Mouse (Mus musculus) ES-Bruce4 (cell line): ENCODE results near the gene Cfb. TPM values are rescaled to one million over a fixed set of nuclear protein-coding genes. Genes with fewer than 3 reads are reported as not detected.

Source experiments
- H3K27ac ChIP-seq: 2 replicates; pipeline ENCODE4 v1.5.1; 2012; ENCODE audit warnings: low read length, inconsistent platforms; ENCODE audit not compliant: insufficient read depth
- H3K27me3 ChIP-seq: 2 replicates; pipeline ENCODE4 v1.6.1; 2012; ENCODE audit warnings: mild to moderate bottlenecking, low read length, inconsistent platforms; ENCODE audit not compliant: control insufficient read depth, poor library complexity, insufficient read depth, severe bottlenecking
- H3K36me3 ChIP-seq: 2 replicates; pipeline ENCODE4 v1.6.1; 2012; ENCODE audit warnings: inconsistent platforms, mild to moderate bottlenecking, low read length, moderate library complexity; ENCODE audit not compliant: control insufficient read depth, poor library complexity, insufficient read depth, severe bottlenecking
- H3K4me1 ChIP-seq: one replicate; pipeline ENCODE4 v1.8.1; 2011; ENCODE audit warnings: low read length; ENCODE audit not compliant: control insufficient read depth, insufficient read depth
- H3K4me3 ChIP-seq: 2 replicates; pipeline ENCODE4 v1.5.1; 2011; ENCODE audit warnings: low read depth, mild to moderate bottlenecking, low read length
- H3K9ac ChIP-seq: 2 replicates; pipeline ENCODE4 v1.6.1; 2012; ENCODE audit warnings: low read depth, mild to moderate bottlenecking, inconsistent platforms; ENCODE audit not compliant: poor library complexity, severe bottlenecking
- H3K9me3 ChIP-seq: replicated peaks from 2 replicates; pipeline ENCODE4 v1.6.1; 2012; ENCODE audit warnings: mild to moderate bottlenecking, low read length, inconsistent platforms; ENCODE audit not compliant: control insufficient read depth, poor library complexity, insufficient read depth, severe bottlenecking
- CTCF ChIP-seq: IDR thresholded peaks from one replicate; pipeline ENCODE4 v1.8.1; 2011; ENCODE audit warnings: low read depth, low read length
- EP300 ChIP-seq: IDR thresholded peaks from 2 replicates; pipeline ENCODE4 v1.6.1; 2011; ENCODE audit warnings: low read depth, low read length; ENCODE audit not compliant: insufficient read depth
- POLR2A ChIP-seq: IDR thresholded peaks from one replicate; pipeline ENCODE4 v1.8.1; 2011; ENCODE audit warnings: low read length; ENCODE audit not compliant: insufficient read depth
- polyA plus RNA-seq: library from polyadenylated mRNA; stranded (reverse); fragments of >200 nt; gene quantifications from 2 replicates; pipeline ENCODE4 v1.2.4, GENCODE M21; 2011; ENCODE audit warnings: low read depth; ENCODE audit not compliant: missing spikeins, insufficient read depth, insufficient read length

Gene Cfb
- polyA plus RNA-seq, 1 experiment: not detected

DNA sequence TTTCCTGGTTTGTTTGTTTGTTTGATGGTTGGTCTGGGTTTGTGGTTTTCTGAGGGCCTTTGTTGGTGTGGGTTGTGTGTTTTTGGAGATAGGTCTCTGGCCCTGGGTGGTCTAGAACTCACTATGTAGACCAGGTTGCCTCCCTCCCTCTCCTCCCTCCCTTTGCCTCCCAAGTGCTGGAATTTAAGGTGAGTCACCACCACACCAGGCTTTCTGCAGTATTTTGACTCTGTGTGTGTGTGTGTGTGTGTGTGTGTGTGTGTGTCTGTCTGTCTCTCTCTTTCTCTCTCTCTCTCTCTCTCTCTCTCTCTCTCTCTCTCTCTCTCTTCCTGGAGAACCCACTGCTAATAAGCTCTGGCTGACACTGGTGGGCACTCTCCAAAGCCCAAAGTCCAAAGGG, 18.8 kb upstream of the Cfb start:
- Histone ChIP-seq H3K9me3 (no peaks in the 10 kb centered on the region), H3K27ac (no peak overlapping the region), H3K36me3 (no peaks in the 10 kb centered on the region), H3K9ac (no peak overlapping the region), H3K4me3 (peak overlapping the region; percentile 25; the same call in 1 of the 2 replicates), H3K4me1 (peaks cover 2% of the 10 kb centered on the region), H3K27me3 (no peaks in the 10 kb centered on the region)
- no peak for TF ChIP-seq CTCF
- no peak for TF ChIP-seq EP300
- no peak for TF ChIP-seq POLR2A

DNA sequence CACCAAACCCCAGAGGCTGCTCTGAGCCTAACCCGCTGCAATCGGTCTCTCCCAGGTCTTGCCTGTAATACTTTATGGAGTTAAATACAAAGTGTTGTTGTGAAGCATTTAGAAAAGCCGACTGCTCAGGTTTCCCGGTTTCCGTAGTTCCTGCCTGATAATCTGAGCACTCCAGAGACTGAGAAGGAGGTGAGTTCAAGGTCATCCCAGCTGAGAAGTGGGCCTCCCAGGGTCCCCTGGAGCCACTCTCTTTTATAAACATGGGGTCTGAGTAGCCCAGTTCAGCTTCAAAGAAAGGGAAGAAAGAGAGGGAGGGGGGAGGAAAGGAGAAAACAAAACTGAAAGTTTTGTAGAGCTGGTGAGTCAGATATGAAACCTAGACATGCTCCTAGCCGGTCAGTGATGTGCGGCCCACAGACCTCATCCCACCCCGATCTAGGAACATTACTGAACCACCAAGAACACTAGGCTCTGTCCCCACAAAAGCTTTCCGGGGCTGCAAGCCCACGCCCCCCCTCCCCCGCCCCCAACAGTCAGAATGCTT, 17.1 kb upstream of the Cfb start, which contains the start of gene Zbtb12:
Gene Zbtb12, plus strand, starts transcription at position 148 of the 544 bp plus-strand sequence.
- peak within 1 kb of the TSS; percentile 30 for H3K4me3 ChIP-seq
- H3K27me3 ChIP-seq: no peaks in the 10 kb centered on the region
- H3K9ac ChIP-seq: peak within 1 kb of the TSS; percentile 4; the same call in 1 of the 2 replicates
- TF ChIP-seq POLR2A (no peak), EP300 (no peak), CTCF (no peak)
- H3K36me3 ChIP-seq: no peaks in the 10 kb centered on the region
- no peaks in the 10 kb centered on the region for H3K9me3 ChIP-seq
- peaks cover 2% of the 10 kb centered on the region for H3K4me1 ChIP-seq
- no peak within 1 kb of the TSS for H3K27ac ChIP-seq

DNA sequence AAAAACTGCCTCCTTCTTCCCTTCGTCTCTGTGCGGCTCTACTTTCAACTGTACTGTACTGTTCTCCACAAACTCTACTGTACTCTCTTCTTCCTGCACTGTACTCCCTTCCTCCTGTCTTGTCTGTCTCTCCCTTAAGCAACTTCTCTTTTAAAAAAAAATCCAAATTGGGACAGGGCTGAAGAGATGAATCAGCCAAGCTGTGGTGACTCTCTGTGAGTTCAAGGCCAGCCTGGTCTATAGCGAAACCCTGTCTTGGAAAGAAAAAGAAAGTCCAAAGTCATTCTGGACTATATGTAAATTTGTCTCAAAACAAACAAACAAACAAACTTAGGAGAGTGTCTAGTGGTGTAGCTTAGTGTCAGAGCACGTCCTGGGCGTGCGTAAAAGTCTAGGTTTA, 12.0 kb upstream of the Cfb start:
- H3K36me3 ChIP-seq: no peaks in the 10 kb centered on the region
- TF ChIP-seq POLR2A: no peak
- TF ChIP-seq EP300: no peak
- TF ChIP-seq CTCF: no peak
- no peak overlapping the region for H3K27ac ChIP-seq
- H3K9ac ChIP-seq: no peak overlapping the region
- H3K4me3 ChIP-seq: no peak overlapping the region
- no peaks in the 10 kb centered on the region for H3K9me3 ChIP-seq
- no peaks in the 10 kb centered on the region; the same call in 1 of the 2 replicates for H3K27me3 ChIP-seq
- H3K4me1 ChIP-seq: no peaks in the 10 kb centered on the region

DNA sequence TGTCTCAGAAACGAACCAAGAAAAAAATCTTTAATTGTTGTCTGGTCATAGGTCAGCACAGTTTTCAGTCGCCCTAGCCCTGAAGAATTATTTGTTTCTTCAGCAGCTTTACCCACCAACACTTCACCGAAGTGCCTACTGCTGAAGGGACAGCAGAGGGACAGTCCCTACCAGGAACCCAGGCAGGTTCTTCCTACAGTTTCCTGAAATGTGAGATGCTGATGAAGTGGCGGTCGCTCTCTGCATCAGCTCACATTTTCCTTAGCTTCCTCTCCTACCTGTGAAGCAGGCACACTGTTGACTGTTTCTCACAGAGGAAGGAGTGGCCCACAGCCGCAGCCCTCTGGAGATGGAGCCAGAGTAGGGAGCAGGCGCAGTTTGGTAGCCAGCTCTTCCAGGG, 3.7 kb upstream of the Cfb start:
- TF ChIP-seq EP300 (no peak), POLR2A (no peak), CTCF (no peak)
- Histone ChIP-seq H3K27ac (no peak overlapping the region), H3K9me3 (no peaks in the 10 kb centered on the region), H3K36me3 (no peaks in the 10 kb centered on the region), H3K4me3 (no peak overlapping the region), H3K4me1 (no peaks in the 10 kb centered on the region), H3K9ac (no peak overlapping the region), H3K27me3 (no peaks in the 10 kb centered on the region; the same call in 1 of the 2 replicates)

DNA sequence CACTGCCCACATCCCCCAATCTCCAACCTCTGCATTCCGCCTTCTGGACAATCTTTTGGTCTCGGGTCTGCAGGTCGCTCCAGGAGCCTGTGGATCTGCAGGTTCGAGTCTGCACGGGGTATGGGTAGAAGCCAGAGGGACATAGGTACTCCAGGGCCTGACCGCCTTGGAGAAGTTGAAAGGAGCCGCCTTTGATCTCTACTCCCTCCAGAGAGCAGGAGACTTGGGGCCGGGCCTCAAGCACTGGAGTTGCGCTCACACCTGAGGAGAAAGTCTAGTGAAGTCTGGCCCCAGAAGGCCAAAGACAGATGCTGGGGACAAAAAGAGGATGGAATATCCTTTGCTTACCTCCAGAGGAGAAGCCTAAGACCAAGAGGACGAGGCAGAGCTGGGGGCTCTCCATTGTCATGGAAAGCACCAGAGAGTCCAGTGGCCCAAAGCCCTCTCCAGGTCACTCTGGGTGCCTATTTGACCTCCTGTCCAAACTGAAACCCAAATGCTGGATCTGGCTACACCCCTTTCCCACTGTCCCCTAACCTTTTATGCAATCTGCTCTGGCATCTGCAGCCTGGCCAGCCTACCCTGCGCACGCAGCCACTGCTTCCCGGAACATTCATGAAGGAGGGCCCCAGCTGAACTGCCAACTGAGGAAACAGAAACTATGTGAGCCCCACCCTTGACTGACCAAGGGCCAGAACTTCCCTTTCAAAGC, 458 bp downstream of the Cfb start:
- Histone ChIP-seq H3K27me3 (no peaks in the 10 kb centered on the region), H3K27ac (no peak overlapping the region), H3K9me3 (no peaks in the 10 kb centered on the region), H3K9ac (no peak overlapping the region), H3K4me1 (no peaks in the 10 kb centered on the region), H3K36me3 (no peaks in the 10 kb centered on the region), H3K4me3 (no peak overlapping the region)
- TF ChIP-seq EP300 (no peak), POLR2A (no peak), CTCF (no peak)

DNA sequence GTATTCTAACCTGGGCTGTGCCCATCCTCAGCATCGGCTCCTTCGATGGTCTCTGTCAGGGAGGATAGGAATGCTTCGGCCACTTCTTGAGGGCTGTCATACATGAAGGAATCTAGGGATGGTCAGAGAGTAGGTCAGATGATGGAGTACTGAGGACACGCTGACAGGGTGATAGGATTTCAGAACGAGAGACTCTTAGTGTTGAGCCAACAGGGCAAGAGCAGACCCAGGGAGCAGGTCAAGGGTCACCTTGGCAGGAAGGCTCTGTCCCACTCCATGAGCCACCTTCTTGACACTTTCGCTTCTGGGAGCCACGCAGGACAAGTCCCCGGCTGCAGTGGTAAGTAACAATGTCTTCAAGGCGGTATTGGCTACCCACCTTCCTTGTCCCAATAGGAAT, 1.8 kb downstream of the Cfb start:
- Histone ChIP-seq H3K4me1 (no peaks in the 10 kb centered on the region), H3K9ac (no peak overlapping the region), H3K27ac (no peak overlapping the region), H3K36me3 (peaks cover 9% of the 10 kb centered on the region), H3K9me3 (no peaks in the 10 kb centered on the region), H3K27me3 (no peaks in the 10 kb centered on the region), H3K4me3 (no peak overlapping the region)
- TF ChIP-seq CTCF: no peak
- TF ChIP-seq POLR2A: no peak
- TF ChIP-seq EP300: no peak
